Mouse (Mus musculus): ENCODE measurements at regions not wholly inside any gene's neighbourhood (a gene's known extent, or its start where the extent isn't known, plus 50 kb on each side); places are given as distances from the start of the nearest gene placed in this dataset.

GRCm38 (mm10) chr14:54065466-54065865, 188.4 kb downstream of the Dad1 start:
- no peaks in the 10 kb centered on the region for H3K36me3 ChIP-seq (ENCODE audit: control insufficient read depth, insufficient read depth, low read length)
- no peak for TF ChIP-seq POLR2A (IDR thresholded peaks at IDR 0.05; ENCODE audit: low read depth, low read length)
- no peak for TF ChIP-seq CTCF (IDR thresholded peaks at IDR 0.05; ENCODE audit: extremely low read depth, insufficient read depth, insufficient read length, insufficient replicate concordance)
- DNase-seq (ENCODE audit: low read depth in 1 of 2, low spot score in 2 of 2), result no peak
- no peaks in the 10 kb centered on the region for H3K4me1 ChIP-seq (ENCODE audit: control insufficient read depth, insufficient read depth, insufficient read length)
- no peak overlapping the region for H3K4me3 ChIP-seq (ENCODE audit: extremely low read depth, insufficient read depth, insufficient read length)
- 86% methylated on average over 4 of the region's 4 CpGs for WGBS
- no peaks in the 10 kb centered on the region for H3K27me3 ChIP-seq (ENCODE audit: control insufficient read depth, insufficient read depth, low read length)
- no peak overlapping the region for H3K27ac ChIP-seq (ENCODE audit: insufficient read depth, low read length)

DNA sequence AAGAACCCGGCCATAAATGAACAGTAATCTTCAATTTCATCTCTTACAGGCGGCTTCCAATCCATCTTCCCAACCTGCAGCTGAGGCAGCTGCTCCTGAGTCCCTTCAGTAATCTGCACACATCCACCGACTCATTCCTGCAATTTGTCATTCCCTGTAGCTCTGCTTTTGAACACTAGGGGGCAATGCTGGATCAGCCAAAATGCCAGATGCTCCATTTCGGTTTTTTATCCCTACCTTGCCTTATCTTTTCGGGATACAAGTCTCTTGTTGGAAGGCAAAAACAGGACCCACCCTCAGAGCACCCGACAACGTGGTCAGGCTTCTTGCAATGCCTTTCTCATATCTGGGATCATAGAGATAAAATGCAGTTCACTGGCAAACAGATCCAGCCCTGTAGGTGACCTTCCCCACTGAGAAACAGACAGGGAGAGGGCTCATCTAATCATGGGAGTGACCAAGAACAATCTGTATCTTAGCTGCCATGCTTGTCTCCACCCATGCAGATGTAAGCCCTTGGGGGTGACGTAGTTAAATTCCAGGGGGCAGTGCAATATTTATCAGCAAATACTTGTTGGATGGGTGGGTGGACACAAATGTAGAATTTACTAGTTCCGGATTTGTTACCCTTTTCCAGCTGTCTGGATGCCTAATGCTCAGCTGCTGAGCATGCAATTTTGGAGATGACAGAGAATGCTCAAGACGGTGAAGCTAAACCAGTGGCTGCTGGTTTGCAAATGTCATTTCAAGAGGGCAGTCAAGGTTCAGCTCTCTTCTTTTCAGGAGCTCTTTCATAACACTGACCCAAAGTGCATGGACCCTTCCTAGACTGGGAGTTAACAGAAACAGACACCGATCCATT, 189.1 kb downstream of the Dad1 start:
- H3K36me3 ChIP-seq (ENCODE audit: control insufficient read depth, insufficient read depth, low read length), result no peaks in the 10 kb centered on the region
- DNase-seq (ENCODE audit: low read depth in 1 of 2, low spot score in 2 of 2), result peak in 1 of 2 experiments; percentile 24
- WGBS, result 31% methylated on average over 11 of the region's 11 CpGs
- no peak overlapping the region for H3K27ac ChIP-seq (ENCODE audit: insufficient read depth, low read length)
- TF ChIP-seq POLR2A (IDR thresholded peaks at IDR 0.05; ENCODE audit: low read depth, low read length), result no peak
- peak; percentile 32; the same call in 1 of the 2 replicates for TF ChIP-seq CTCF (IDR thresholded peaks at IDR 0.05; ENCODE audit: extremely low read depth, insufficient read depth, insufficient read length, insufficient replicate concordance)
- H3K27me3 ChIP-seq (ENCODE audit: control insufficient read depth, insufficient read depth, low read length), result no peaks in the 10 kb centered on the region
- H3K4me1 ChIP-seq (ENCODE audit: control insufficient read depth, insufficient read depth, insufficient read length), result no peaks in the 10 kb centered on the region
- H3K4me3 ChIP-seq (ENCODE audit: extremely low read depth, insufficient read depth, insufficient read length), result no peak overlapping the region

- WGBS, result 62% methylated on average over 3 of the region's 3 CpGs
- Histone ChIP-seq H3K27ac (ENCODE audit: insufficient read depth, low read length) (no peak overlapping the region), H3K27me3 (ENCODE audit: control insufficient read depth, insufficient read depth, low read length) (no peaks in the 10 kb centered on the region), H3K4me1 (ENCODE audit: control insufficient read depth, insufficient read depth, insufficient read length) (no peaks in the 10 kb centered on the region), H3K4me3 (ENCODE audit: extremely low read depth, insufficient read depth, insufficient read length) (no peak overlapping the region), H3K36me3 (ENCODE audit: control insufficient read depth, insufficient read depth, low read length) (no peaks in the 10 kb centered on the region)
- no peak for DNase-seq (ENCODE audit: low read depth in 1 of 2, low spot score in 2 of 2)
- TF ChIP-seq CTCF (IDR thresholded peaks at IDR 0.05; ENCODE audit: extremely low read depth, insufficient read depth, insufficient read length, insufficient replicate concordance) (no peak), POLR2A (IDR thresholded peaks at IDR 0.05; ENCODE audit: low read depth, low read length) (no peak)
These were observed 192.3 kb downstream of the Dad1 start for GRCm38 (mm10) chr14:54061570-54061969.

GRCm38 (mm10) chr14:54059776-54060175, 194.1 kb downstream of the Dad1 start:
- Histone ChIP-seq H3K27me3 (ENCODE audit: control insufficient read depth, insufficient read depth, low read length) (no peaks in the 10 kb centered on the region), H3K4me3 (ENCODE audit: extremely low read depth, insufficient read depth, insufficient read length) (no peak overlapping the region), H3K36me3 (ENCODE audit: control insufficient read depth, insufficient read depth, low read length) (no peaks in the 10 kb centered on the region), H3K27ac (ENCODE audit: insufficient read depth, low read length) (no peak overlapping the region), H3K4me1 (ENCODE audit: control insufficient read depth, insufficient read depth, insufficient read length) (no peaks in the 10 kb centered on the region)
- WGBS, result 23% methylated on average over 4 of the region's 4 CpGs
- TF ChIP-seq POLR2A (IDR thresholded peaks at IDR 0.05; ENCODE audit: low read depth, low read length) (no peak), CTCF (IDR thresholded peaks at IDR 0.05; ENCODE audit: extremely low read depth, insufficient read depth, insufficient read length, insufficient replicate concordance) (peak; percentile 57; the same call in 1 of the 2 replicates)
- peak; percentile 65 to 68 for DNase-seq (ENCODE audit: low read depth in 1 of 2, low spot score in 2 of 2)

- TF ChIP-seq POLR2A (IDR thresholded peaks at IDR 0.05; ENCODE audit: low read depth, low read length) (no peak), CTCF (IDR thresholded peaks at IDR 0.05; ENCODE audit: extremely low read depth, insufficient read depth, insufficient read length, insufficient replicate concordance) (no peak)
- no peaks in the 10 kb centered on the region for H3K4me1 ChIP-seq (ENCODE audit: control insufficient read depth, insufficient read depth, insufficient read length)
- H3K27ac ChIP-seq (ENCODE audit: insufficient read depth, low read length), result no peak overlapping the region
- DNase-seq (ENCODE audit: low read depth in 1 of 2, low spot score in 2 of 2), result no peak
- H3K4me3 ChIP-seq (ENCODE audit: extremely low read depth, insufficient read depth, insufficient read length), result no peak overlapping the region
- H3K27me3 ChIP-seq (ENCODE audit: control insufficient read depth, insufficient read depth, low read length), result no peaks in the 10 kb centered on the region
- no peaks in the 10 kb centered on the region for H3K36me3 ChIP-seq (ENCODE audit: control insufficient read depth, insufficient read depth, low read length)
- 74% methylated on average over 6 of the region's 6 CpGs for WGBS
These were observed 194.8 kb downstream of the Dad1 start for GRCm38 (mm10) chr14:54059096-54059495.

DNA sequence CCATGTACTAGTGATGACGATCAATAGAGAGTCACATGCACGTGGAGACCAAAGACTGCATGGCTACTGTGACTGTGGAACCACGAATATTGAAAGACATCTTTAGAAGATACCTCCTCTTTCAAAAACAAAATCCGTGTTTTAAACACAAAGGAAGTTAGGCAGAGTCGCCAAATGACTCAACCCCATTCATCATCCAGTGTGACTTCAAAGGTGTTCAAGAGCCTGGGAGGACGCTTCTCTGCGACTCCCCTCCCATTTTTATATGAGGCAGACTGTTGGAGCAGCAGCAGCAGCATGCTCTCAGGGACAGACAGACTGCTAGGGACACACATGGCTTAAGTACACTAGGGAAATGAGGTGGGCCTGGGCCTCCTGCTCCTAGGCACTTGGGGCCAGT, 197.2 kb downstream of the Dad1 start:
- 73% methylated on average over 7 of the region's 7 CpGs for WGBS
- Histone ChIP-seq H3K4me1 (ENCODE audit: control insufficient read depth, insufficient read depth, insufficient read length) (no peaks in the 10 kb centered on the region), H3K4me3 (ENCODE audit: extremely low read depth, insufficient read depth, insufficient read length) (no peak overlapping the region), H3K27me3 (ENCODE audit: control insufficient read depth, insufficient read depth, low read length) (no peaks in the 10 kb centered on the region), H3K36me3 (ENCODE audit: control insufficient read depth, insufficient read depth, low read length) (no peaks in the 10 kb centered on the region), H3K27ac (ENCODE audit: insufficient read depth, low read length) (no peak overlapping the region)
- no peak for DNase-seq (ENCODE audit: low read depth in 1 of 2, low spot score in 2 of 2)
- TF ChIP-seq POLR2A (IDR thresholded peaks at IDR 0.05; ENCODE audit: low read depth, low read length) (no peak), CTCF (IDR thresholded peaks at IDR 0.05; ENCODE audit: extremely low read depth, insufficient read depth, insufficient read length, insufficient replicate concordance) (no peak)

DNA sequence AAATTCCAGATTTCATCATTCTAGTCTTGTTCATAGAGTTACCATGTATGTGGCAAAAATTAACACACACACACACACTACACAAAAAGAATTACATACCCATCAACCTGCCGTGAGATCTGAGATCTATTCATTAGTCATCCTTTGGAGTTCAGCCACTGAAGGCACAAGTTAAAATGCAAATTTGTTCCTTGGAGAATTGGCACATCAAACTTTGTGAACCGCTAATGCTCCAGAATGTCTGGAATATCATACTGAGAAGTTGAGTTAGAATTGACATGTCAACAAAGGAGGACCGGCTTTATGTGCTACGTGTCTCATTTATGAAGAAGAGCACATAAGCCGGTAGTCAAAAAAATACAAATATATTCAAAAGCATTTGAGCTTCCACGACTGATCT, 198.5 kb downstream of the Dad1 start:
- no peak for DNase-seq (ENCODE audit: low read depth in 1 of 2, low spot score in 2 of 2)
- Histone ChIP-seq H3K4me3 (ENCODE audit: extremely low read depth, insufficient read depth, insufficient read length) (no peak overlapping the region), H3K4me1 (ENCODE audit: control insufficient read depth, insufficient read depth, insufficient read length) (no peaks in the 10 kb centered on the region), H3K27me3 (ENCODE audit: control insufficient read depth, insufficient read depth, low read length) (no peaks in the 10 kb centered on the region), H3K27ac (ENCODE audit: insufficient read depth, low read length) (no peak overlapping the region), H3K36me3 (ENCODE audit: control insufficient read depth, insufficient read depth, low read length) (no peaks in the 10 kb centered on the region)
- TF ChIP-seq POLR2A (IDR thresholded peaks at IDR 0.05; ENCODE audit: low read depth, low read length) (no peak), CTCF (IDR thresholded peaks at IDR 0.05; ENCODE audit: extremely low read depth, insufficient read depth, insufficient read length, insufficient replicate concordance) (no peak)
- 87% methylated on average over 6 of the region's 6 CpGs for WGBS

Data from spleen, adult 2 months (tissue).